Mouse (Mus musculus) G1E (cell line): ENCODE results near the gene Rps27rt. TPM values are rescaled to one million over a fixed set of nuclear protein-coding genes. Genes with fewer than 3 reads are reported as not detected.

ENCODE experiments used
- ATAC-seq: 2 replicates; pipeline ENCODE4 v1.8.0; 2016; ENCODE audit warnings: mild to moderate bottlenecking; ENCODE audit not compliant: insufficient number of reproducible peaks, poor library complexity, low FRiP score, severe bottlenecking; ENCODE audit errors: extremely low read depth
- DNase-seq: peaks from one replicate; pipeline ENCODE4 v3.0.0; 2012; ENCODE audit warnings: low spot score
- H3K27me3 ChIP-seq: 2 replicates; pipeline ENCODE4 v1.6.1; 2012; ENCODE audit warnings: mild to moderate bottlenecking, low read length, inconsistent platforms; ENCODE audit not compliant: insufficient read depth
- H3K36me3 ChIP-seq: replicated peaks from 2 replicates; pipeline ENCODE3; 2012; ENCODE audit warnings: mild to moderate bottlenecking, inconsistent platforms
- H3K4me1 ChIP-seq: 2 replicates; pipeline ENCODE4 v1.6.1; 2012; ENCODE audit warnings: low read depth, low read length, inconsistent platforms, mixed read lengths; ENCODE audit not compliant: insufficient read depth
- H3K4me3 ChIP-seq: 2 replicates; pipeline ENCODE4 v1.5.1; 2012; ENCODE audit warnings: low read depth, mild to moderate bottlenecking, inconsistent platforms, low read length, moderate library complexity, mixed read lengths
- H3K9me3 ChIP-seq: replicated peaks from 2 replicates; pipeline ENCODE4 v1.6.1; 2012; ENCODE audit warnings: inconsistent platforms
- CTCF ChIP-seq: IDR thresholded peaks from 2 replicates; pipeline ENCODE4 v1.5.1; 2012; ENCODE audit warnings: low read depth, low read length, inconsistent platforms, mixed read lengths
- GATA1 ChIP-seq: IDR thresholded peaks from 2 replicates; pipeline ENCODE4 v1.6.1; 2012; ENCODE audit warnings: borderline replicate concordance, low read length, inconsistent platforms, mixed read lengths
- GATA2 ChIP-seq: IDR thresholded peaks from 2 replicates; pipeline ENCODE4 v1.6.1; 2012; ENCODE audit warnings: low read depth, low read length, inconsistent platforms, borderline replicate concordance
- POLR2AphosphoS5 ChIP-seq: IDR thresholded peaks from 2 replicates; pipeline ENCODE4 v1.6.1; 2012; ENCODE audit warnings: low read depth, low read length, inconsistent platforms; ENCODE audit not compliant: insufficient replicate concordance
- TAL1 ChIP-seq: conservative IDR thresholded peaks from 2 replicates; pipeline ENCODE4 v1.6.1; 2012; ENCODE audit warnings: low read depth, low read length, inconsistent platforms, mixed read lengths
- polyA plus RNA-seq: library from polyadenylated mRNA; stranded (reverse); fragments of >175 nt; gene quantifications from 2 replicates; pipeline ENCODE4 v1.2.3, GENCODE M21; 2012
- total RNA-seq, 2 experiments: library from RNA; stranded (forward) in 1 of 2; stranded (reverse) in 1 of 2; fragments of 200-1000 nt in 1 of 2; fragments of >200 nt in 1 of 2; fragmentation: Nextera tagmentation in 1 of 2; gene quantifications; 2 replicates each; pipeline ENCODE4 v1.2.3; 2014 to 2017

Gene Rps27rt
- total and polyA plus RNA-seq, 3 experiments = 3.0 to 163 (median 104) TPM

DNA sequence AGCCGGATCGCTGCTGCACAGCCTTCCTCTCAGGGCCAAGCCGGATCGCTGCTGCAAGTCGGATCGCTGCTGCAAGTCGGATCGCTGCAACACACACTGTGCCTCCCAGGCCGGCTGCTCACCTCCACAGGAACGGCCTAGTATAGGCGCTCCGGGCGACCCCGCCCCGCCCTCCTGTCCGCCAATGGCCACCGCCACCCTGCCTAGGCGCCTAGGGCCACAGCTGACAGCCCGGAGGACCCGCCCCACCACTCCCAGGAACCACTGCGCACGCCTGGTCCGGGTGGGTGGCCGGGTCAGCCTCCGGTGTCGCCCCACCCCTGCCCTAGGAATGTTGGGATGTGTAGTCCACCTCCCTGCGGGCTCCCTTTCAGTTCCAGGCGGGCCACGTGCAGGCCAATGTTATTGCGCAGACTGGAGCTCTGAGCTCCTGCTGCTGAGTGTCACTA lies 48.8 kb downstream of the Rps27rt start, which contains the start of gene Gpd1l:
TSS of gene Gpd1l (minus strand) at position 265 of the 449 bp plus-strand sequence.
- peak within 1 kb of the TSS; percentile 80 for H3K4me3 ChIP-seq
- no peaks in the 10 kb centered on the region for H3K36me3 ChIP-seq
- peak; percentile 95 for DNase-seq
- no peak for TF ChIP-seq GATA1
- TF ChIP-seq TAL1 = no peak
- TF ChIP-seq GATA2 = no peak
- no peak for TF ChIP-seq POLR2AphosphoS5
- TF ChIP-seq CTCF = no peak
- ATAC-seq = peak; percentile 95
- peaks cover 28% of the 10 kb centered on the region for H3K9me3 ChIP-seq
- H3K27me3 ChIP-seq = no peaks in the 10 kb centered on the region
- peaks cover 18% of the 10 kb centered on the region for H3K4me1 ChIP-seq

DNA sequence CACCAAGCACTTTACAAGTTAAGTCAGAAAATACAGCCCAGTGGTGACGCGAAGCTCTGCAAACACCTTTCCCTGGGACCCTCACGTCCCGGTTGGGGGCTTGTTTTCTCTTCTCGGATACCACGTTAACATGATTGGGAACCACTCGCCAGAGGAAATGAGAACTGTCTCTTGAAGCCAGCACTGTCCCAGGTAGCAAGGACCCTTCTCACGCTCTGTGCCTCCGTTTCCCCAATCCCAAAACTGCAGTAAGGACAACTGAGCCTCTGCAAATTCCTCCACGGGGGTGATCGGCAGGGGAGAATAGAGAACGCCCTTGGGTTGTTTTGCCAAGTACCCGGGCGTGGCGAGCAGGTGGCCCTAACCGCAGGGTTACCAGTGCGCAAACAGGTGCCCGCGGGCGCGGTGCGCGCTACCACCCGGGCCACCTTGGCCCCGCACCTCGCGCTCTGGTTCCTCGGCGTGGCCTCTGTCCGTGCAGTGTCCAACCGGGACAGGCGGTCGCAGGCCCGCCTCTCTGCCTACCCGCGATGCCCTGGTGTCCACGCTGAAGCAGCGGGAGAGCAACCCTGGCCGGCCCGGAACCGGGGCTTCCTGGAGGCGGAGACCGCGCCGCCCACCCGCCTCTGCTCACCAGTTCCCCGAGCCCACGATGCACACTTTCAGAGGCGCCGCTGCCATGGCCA lies 49.4 kb downstream of the Rps27rt start:
- peak; percentile 38 for DNase-seq
- peak; percentile 11; the same call in 1 of the 2 replicates for ATAC-seq

DNA sequence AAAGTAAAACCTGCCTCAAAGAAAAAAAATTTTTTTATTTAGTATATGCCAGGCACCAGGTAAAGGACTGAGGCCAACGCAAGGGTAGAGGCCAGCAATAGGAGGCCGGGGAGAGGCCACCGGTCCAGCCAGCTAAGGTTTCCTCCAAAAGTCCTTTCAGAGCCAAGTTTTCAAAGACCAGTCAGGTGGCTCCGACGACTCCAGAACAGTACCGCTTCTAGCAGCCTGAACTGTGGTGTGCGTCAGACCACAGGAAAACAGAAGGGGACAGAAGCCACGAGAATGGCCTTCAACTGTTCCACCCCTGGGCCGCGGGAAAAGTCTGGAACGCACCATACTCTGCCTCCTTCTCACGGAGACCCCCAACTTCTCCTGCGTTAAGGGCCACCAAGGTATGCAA lies 49.9 kb downstream of the Rps27rt start:
- no peak for DNase-seq
- Histone ChIP-seq H3K36me3 (no peaks in the 10 kb centered on the region), H3K27me3 (no peaks in the 10 kb centered on the region), H3K9me3 (peaks cover 26% of the 10 kb centered on the region), H3K4me1 (peaks cover 18% of the 10 kb centered on the region), H3K4me3 (peak overlapping the region; percentile 80)
- no peak for TF ChIP-seq TAL1
- TF ChIP-seq GATA1 = no peak
- no peak for TF ChIP-seq GATA2
- TF ChIP-seq POLR2AphosphoS5 = no peak
- TF ChIP-seq CTCF = no peak
- no peak for ATAC-seq

More for the DNA sequence above, 49.4 kb downstream of the Rps27rt start:
- H3K4me1 ChIP-seq = peaks cover 18% of the 10 kb centered on the region
- peaks cover 26% of the 10 kb centered on the region for H3K9me3 ChIP-seq
- H3K4me3 ChIP-seq = peak overlapping the region; percentile 80
- H3K36me3 ChIP-seq = no peaks in the 10 kb centered on the region
- TF ChIP-seq TAL1 (no peak), CTCF (no peak), POLR2AphosphoS5 (no peak), GATA1 (no peak), GATA2 (no peak)
- no peaks in the 10 kb centered on the region for H3K27me3 ChIP-seq

Other genes starting within 250 kb of the Rps27rt start
- 68.7 and 76.1 TPM in 2 replicates for gene Cmtm7, start 200.9 kb downstream of the Rps27rt start, total RNA-seq (2014; fragmentation: Nextera tagmentation)
- gene Cmtm7, start 200.9 kb downstream of the Rps27rt start, total RNA-seq (2017) = 233 and 329 TPM in 2 replicates
- 196 and 229 TPM in 2 replicates for gene Cmtm7, start 200.9 kb downstream of the Rps27rt start, polyA plus RNA-seq
- not detected in 2 replicates for gene Cmtm8, start 138.6 kb downstream of the Rps27rt start, total RNA-seq (2014; fragmentation: Nextera tagmentation)
- 0.16 and 0.17 TPM in 2 replicates for gene Cmtm8, start 138.6 kb downstream of the Rps27rt start, total RNA-seq (2017)
- gene Cmtm8, start 138.6 kb downstream of the Rps27rt start, polyA plus RNA-seq = not detected in 2 replicates
- 5.7 and 6.2 TPM in 2 replicates for gene Gpd1l, start 48.8 kb downstream of the Rps27rt start, total RNA-seq (2014; fragmentation: Nextera tagmentation)
- gene Gpd1l, start 48.8 kb downstream of the Rps27rt start, total RNA-seq (2017) = 7.6 and 8.4 TPM in 2 replicates
- 3.4 and 3.6 TPM in 2 replicates for gene Gpd1l, start 48.8 kb downstream of the Rps27rt start, polyA plus RNA-seq
- gene Osbpl10, start 4.2 kb downstream of the Rps27rt start, total RNA-seq (2014; fragmentation: Nextera tagmentation) = not detected in 2 replicates
- gene Osbpl10, start 4.2 kb downstream of the Rps27rt start, total RNA-seq (2017) = 0.05 TPM in 1 of 2 replicates, not detected in the other
- gene Osbpl10, start 4.2 kb downstream of the Rps27rt start, polyA plus RNA-seq = not detected in 2 replicates